Mouse (Mus musculus) mouse embryonic stem cell (cell line): Measurements from ENCODE around the gene Ctsg.
"Not testable (repeated sequence)": the region's sequence is repeated elsewhere in the genome, so short reads cannot be mapped to it uniquely, and the experiment has no call there.

Source experiments
- in situ Hi-C, 2 experiments: fragments of 300-500 bp; cut with MboI; formaldehyde crosslinking; loops; 1 replicate in 1 of 2; 3 replicates in 1 of 2; pipeline ENCODE4 v1.14.3; 2019 to 2020; ENCODE audit warnings: low sequenced_read_pairs in 2 of 2, low pct_unique_long_range_greater_than_20kb in 1 of 2, mixed read lengths in 1 of 2; ENCODE audit not compliant: unreplicated experiment in 1 of 2

Gene Ctsg

GRCm38 (mm10) chr14:56102386-56102785 is at the start of gene Ctsg:
Ctsg (minus strand) TSS chr14:56102574.
- in situ Hi-C loops = no loop called here

GRCm38 (mm10) chr14:56133675-56134074 is 31.3 kb upstream of the Ctsg start:
- in situ Hi-C loops = not testable (repeated sequence)

- in situ Hi-C loops = not testable (repeated sequence)
These were observed 30.1 kb upstream of the Ctsg start, which contains the start of gene Gzmd for GRCm38 (mm10) chr14:56132508-56132907. Gzmd (minus strand) TSS chr14:56132608.

- in situ Hi-C loops = no loop called here
These were observed 26.0 kb upstream of the Ctsg start for GRCm38 (mm10) chr14:56128341-56128740.

- in situ Hi-C loops = no loop called here
These were observed 21.1 kb upstream of the Ctsg start for GRCm38 (mm10) chr14:56123516-56123915.

DNA sequence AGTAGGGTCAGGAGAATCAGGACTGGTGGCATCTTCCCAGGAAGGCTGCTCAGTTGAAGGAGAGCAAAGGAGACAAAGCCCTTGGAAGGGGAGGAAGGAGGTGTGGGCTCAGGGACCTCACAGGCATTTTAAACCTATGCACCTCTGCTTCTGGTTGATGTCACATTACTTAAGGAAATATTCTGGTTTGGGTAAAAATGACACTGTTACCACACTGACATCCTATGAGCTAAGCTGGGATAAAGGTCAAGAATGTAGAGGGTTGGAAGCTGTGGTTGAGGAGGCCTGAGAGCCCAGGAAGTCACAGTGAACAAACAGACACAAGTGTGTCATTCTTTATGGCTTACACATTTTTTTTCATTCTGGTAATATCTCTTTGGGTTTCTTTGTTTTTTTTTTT is 18.2 kb upstream of the Ctsg start, which contains the start of gene Gzme:
TSS of gene Gzme (minus strand) at position 101 of the 400 bp plus-strand sequence.
- in situ Hi-C loops = no loop called here

DNA sequence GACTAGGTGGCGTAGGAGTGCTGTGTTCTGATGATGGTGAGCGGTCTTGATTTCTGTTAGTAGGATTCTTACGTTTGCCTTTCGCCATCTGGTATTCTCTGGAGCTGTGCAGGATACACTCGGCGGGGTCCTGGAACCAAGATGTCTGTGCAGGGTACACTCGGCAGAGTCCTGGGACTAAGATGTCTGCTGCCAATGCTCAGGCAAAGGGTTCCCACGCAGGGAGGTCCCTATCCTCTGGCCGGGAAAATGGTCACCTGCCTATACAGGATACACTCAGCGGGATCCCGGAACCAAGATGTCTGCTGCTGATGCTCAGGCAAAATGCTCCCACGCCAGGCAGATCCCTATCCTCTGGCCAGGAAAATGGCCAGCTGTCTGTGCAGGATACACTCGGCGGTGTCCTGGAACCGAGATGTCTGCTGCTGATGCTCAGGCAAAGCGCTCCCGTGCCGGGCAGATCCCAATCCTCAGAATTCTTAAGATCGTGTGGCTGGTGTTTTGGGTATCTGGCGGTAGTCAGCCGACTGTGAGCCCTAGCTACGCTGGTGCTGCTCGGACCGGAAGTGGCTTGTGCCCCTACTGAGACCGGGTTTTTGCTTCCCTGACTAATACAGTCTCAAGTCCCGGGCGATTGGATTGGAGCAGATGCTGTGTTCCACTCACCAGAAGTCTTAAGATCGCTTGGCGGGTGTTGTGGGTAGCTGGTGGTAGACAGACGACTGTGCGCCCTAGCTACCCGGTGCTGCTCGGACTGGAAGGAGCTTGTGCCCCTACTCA is 13.3 kb upstream of the Ctsg start:
- in situ Hi-C loops = not testable (repeated sequence)

DNA sequence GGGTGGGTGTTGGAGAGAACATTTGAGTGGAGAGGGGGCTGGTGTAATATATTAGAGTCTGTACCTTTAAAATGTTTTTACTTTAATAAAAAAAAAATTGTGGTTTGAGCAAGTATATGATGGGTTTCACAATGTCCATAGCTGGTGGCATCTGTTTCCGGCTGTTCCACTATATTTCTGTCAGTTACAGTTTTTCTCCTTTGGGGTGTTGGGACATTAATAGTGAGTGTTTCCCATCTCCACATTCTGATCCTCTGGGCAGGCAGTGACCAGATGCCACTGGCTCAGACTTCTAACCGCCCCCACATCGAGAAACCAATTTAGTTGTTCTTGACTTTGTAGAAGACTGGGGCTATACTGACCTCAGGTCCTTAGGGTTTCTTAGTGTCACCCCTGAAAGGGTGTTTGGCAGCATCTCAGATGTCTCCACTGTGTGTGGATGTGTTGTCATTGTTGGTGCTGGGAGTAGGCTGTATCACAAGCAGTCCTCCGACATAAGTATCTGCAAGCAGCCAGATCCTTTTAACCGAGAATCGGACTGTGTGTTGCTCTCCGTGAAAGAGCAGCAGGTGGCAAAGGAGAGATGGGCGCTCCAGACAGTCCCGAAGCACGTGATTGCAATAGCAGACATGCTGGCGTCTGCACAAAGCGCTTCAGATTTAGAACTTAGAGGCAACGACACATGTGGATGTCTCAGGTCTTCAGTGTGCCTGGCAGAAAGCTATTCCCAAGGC is 3.2 kb upstream of the Ctsg start:
- in situ Hi-C loops = no loop called here

- in situ Hi-C loops = no loop called here
These were observed 2.6 kb upstream of the Ctsg start for GRCm38 (mm10) chr14:56105016-56105415.

DNA sequence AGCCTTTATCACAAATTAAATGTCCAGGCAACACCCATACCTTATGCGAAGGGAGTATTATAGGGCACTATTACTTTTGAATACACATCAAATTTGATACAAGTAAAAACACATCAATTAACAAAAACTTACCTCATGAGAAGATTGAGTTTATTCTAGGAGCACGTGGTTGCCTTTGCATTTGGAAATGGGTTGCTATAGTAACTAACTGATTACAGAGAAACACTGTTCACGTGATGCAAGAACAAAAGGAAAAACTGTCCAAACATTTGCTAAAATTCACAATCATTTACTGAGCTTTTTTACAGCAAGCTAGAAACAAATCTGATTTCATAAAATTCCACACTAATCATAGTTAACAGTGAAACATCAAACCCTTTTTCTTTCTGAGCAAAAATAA is 1.1 kb upstream of the Ctsg start:
- in situ Hi-C loops = no loop called here

GRCm38 (mm10) chr14:56098940-56099339 is 3.4 kb downstream of the Ctsg start:
- in situ Hi-C loops = no loop called here

DNA sequence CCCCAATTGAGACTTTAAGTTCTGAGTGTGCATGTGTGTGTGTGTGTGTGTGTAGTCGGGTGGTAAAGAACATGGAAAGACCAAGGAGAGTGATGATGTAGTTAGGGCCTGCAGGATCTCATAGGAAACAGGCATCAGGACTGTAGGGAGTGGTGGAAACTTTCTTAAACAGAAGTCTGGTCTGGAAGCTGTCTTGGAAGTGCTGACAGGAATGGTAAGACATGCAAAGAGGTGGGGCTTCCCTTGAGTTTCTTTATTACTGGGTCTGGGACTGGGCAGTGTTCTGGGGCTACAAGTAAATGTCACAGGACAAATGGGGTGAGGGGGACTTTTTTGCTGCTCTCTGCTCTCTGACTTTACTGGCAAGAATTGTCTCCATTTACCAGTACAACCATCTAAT is 4.8 kb downstream of the Ctsg start:
- in situ Hi-C loops = no loop called here

- in situ Hi-C loops = no loop called here
These were observed 9.0 kb downstream of the Ctsg start for GRCm38 (mm10) chr14:56093353-56093752.

GRCm38 (mm10) chr14:56086711-56087110 is 15.7 kb downstream of the Ctsg start:
- in situ Hi-C loops = no loop called here

DNA sequence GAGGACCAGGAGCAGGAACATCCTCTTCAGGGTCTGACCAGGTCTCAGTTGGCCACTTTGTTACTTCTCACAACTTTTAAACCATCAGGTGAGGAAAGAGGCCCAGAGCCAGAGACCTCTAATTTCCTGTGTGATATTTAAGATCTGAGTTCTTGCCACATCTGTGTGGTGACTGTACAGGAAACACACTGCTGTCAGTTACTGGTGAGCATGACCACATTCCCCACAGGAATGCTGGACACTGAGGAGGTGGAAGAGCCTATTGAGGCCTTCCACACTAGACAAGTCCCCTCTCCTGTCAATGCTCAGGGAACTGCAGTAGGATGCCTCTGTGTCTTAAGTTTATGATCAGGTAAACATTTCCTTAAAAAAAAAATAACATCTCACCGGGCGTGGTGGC is 17.2 kb downstream of the Ctsg start, which contains the start of gene Mcpt8:
TSS of gene Mcpt8 (minus strand) at position 107 of the 400 bp plus-strand sequence.
- in situ Hi-C loops = no loop called here

- in situ Hi-C loops = no loop called here
These were observed 20.4 kb downstream of the Ctsg start for GRCm38 (mm10) chr14:56082016-56082415.

DNA sequence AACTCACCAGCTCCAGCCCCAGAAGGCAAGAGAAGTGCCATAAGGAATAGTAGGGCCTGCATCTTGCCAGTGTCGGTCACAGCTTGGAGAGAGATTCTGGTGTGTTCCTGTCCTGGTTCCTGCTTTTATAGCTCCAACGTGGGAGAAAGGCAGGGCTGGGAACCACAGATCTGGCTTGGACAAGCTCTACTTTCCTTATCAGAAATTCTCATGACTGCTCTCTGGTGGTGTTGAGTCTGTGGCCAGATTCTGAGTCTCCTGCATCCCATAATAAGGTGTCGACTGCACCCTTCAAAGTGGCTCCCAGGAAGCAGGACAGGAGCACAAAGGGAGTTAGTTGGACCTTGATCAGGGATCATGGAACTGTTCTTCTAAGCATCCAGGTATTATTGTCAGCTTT is 40.2 kb downstream of the Ctsg start, which contains the start of gene Mcpt4:
TSS of gene Mcpt4 (minus strand) at position 101 of the 400 bp plus-strand sequence.
- in situ Hi-C loops = not testable (repeated sequence)

DNA sequence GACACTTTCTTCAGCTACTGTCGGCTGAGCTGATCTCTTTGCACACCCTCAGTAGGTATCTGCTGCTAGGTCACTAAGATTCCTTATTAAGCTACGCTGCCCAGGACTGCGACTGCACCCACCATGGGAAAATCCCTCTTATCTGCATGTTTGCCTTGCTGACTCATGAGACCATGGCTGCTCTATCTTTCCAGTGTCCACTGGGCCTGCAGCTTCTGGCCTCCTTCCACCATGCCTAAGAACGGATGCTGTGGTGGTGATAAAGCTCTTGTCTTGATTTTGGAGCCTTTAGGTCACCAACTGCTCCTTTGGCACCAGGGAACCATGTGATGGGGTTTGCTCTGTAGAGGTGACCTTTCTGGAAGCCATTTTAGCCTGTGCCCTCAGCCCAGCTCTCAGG is 44.7 kb downstream of the Ctsg start:
- in situ Hi-C loops = no loop called here

DNA sequence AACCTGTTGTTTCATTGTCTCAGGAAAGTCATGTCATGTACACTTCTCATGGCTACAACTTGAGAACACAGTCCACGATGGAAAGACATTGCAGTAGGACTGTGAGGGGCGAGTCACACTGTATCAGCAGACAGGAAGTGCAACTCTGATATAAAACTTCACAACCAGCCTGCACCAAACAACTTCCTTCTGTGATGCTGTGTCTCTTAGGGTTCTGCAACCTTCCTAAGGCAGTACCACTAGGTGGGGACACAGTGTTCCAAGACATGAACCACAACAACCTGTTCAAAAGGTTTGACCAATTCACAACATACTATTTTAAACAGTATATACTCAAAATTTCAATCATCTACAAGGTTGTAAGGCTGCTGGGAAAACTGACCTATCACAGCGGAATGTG is 47.0 kb downstream of the Ctsg start:
- in situ Hi-C loops = no loop called here
